Mouse (Mus musculus) hindbrain, postnatal 0 days (tissue): ENCODE data around the gene Mpg. TPM values are rescaled to one million over a fixed set of nuclear protein-coding genes. Genes with fewer than 3 reads are reported as not detected.

ENCODE experiments used
- ATAC-seq: fragments of 200-750 bp; cut with Nextera tagmentation; 2 replicates; pipeline ENCODE4 v1.8.0; 2017; ENCODE audit warnings: mild to moderate bottlenecking, moderate TSS enrichment, moderate library complexity
- DNase-seq: peaks from one replicate; pipeline ENCODE4 v3.0.0-alpha.2; 2015; ENCODE audit warnings: low spot score
- H3K27ac ChIP-seq: fragments of 300-500 bp; sonication (generic); 2 replicates; pipeline ENCODE4 v1.5.1; 2014; ENCODE audit warnings: mild to moderate bottlenecking
- H3K27me3 ChIP-seq: fragments of 300-500 bp; sonication (generic); 2 replicates; pipeline ENCODE4 v1.6.1; 2014; ENCODE audit warnings: low read length, mixed read lengths; ENCODE audit not compliant: insufficient read depth
- H3K36me3 ChIP-seq: fragments of 300-500 bp; sonication (generic); 2 replicates; pipeline ENCODE4 v1.6.1; 2014; ENCODE audit warnings: low read length, mixed read lengths; ENCODE audit not compliant: insufficient read depth
- H3K4me1 ChIP-seq: fragments of 300-500 bp; sonication (generic); 2 replicates; pipeline ENCODE4 v1.6.1; 2014; ENCODE audit warnings: antibody characterized with exemption, low read length, mixed read lengths; ENCODE audit not compliant: insufficient read depth
- H3K4me2 ChIP-seq: fragments of 300-500 bp; sonication (generic); 2 replicates; pipeline ENCODE4 v1.6.1; 2014; ENCODE audit warnings: low read depth, mild to moderate bottlenecking, low read length, moderate library complexity, mixed read lengths
- H3K4me3 ChIP-seq: fragments of 300-500 bp; sonication (generic); 2 replicates; pipeline ENCODE4 v1.5.1; 2014; ENCODE audit warnings: low read length
- H3K9ac ChIP-seq: fragments of 300-500 bp; sonication (generic); replicated peaks from 2 replicates; pipeline ENCODE4 v1.6.1; 2014; ENCODE audit warnings: mild to moderate bottlenecking, low read length, moderate library complexity, mixed read lengths
- H3K9me3 ChIP-seq: fragments of 300-500 bp; sonication (generic); 2 replicates; pipeline ENCODE4 v1.6.1; 2016; ENCODE audit warnings: low read length, mixed read lengths
- CTCF ChIP-seq: IDR thresholded peaks from 2 replicates; pipeline ENCODE4 v1.5.1; 2016; ENCODE audit warnings: antibody characterized with exemption, control low read depth, low read depth
- WGBS: fragments of 180-500 bp; shearing (Covaris S2); extraction: QIAGEN DNeasy Blood & Tissue Kit; methylation state at CpG from one replicate; pipeline ENCODE4 v1.1.7; 2014; 5-methylcytosine and 5-hydroxymethylcytosine counted together
- polyA plus RNA-seq: library from polyadenylated mRNA; unstranded; fragments of >200 nt; fragmentation: Nextera tagmentation; extraction: Ambion mirVana; gene quantifications from 2 replicates; pipeline ENCODE4 v1.2.1, GENCODE M21; 2015
- total RNA-seq: library from RNA; depleted of rRNA; stranded (reverse); fragments of >200 nt; gene quantifications from 2 replicates; pipeline ENCODE4 v1.2.3, GENCODE M21; 2014

The Mpg gene
- total and polyA plus RNA-seq, 2 experiments from 2014 or later, result 27.7 to 30.0 TPM

- no peak overlapping the region for H3K4me3 ChIP-seq
- no peaks in the 10 kb centered on the region for H3K4me1 ChIP-seq
- H3K4me2 ChIP-seq, result no peak overlapping the region
- H3K36me3 ChIP-seq, result peaks cover 33% of the 10 kb centered on the region
- no peak overlapping the region for H3K9ac ChIP-seq
- no peak for TF ChIP-seq CTCF
- H3K27me3 ChIP-seq, result no peaks in the 10 kb centered on the region
- ATAC-seq (no peak), DNase-seq (no peak)
- no peaks in the 10 kb centered on the region for H3K9me3 ChIP-seq
- H3K27ac ChIP-seq, result no peak overlapping the region
- 89% methylated on average over 1 of the region's 1 CpGs for WGBS
Observed at GRCm38 (mm10) chr11:32244617-32245016, 18.3 kb downstream of the Mpg start.

- peaks cover 35% of the 10 kb centered on the region for H3K36me3 ChIP-seq
- 91% methylated on average over 6 of the region's 6 CpGs for WGBS
- no peak for ATAC-seq
Observed at GRCm38 (mm10) chr11:32245614-32246013, 19.3 kb downstream of the Mpg start.

GRCm38 (mm10) chr11:32247068-32247467 lies 20.8 kb downstream of the Mpg start:
- no peak overlapping the region for H3K4me2 ChIP-seq
- ATAC-seq (no peak), DNase-seq (peak; percentile 28)
- TF ChIP-seq CTCF, result peak; percentile 55
- no peaks in the 10 kb centered on the region for H3K27me3 ChIP-seq
- H3K4me3 ChIP-seq, result no peak overlapping the region
- no peaks in the 10 kb centered on the region for H3K4me1 ChIP-seq
- H3K27ac ChIP-seq, result no peak overlapping the region
- no peak overlapping the region for H3K9ac ChIP-seq
- H3K9me3 ChIP-seq, result no peaks in the 10 kb centered on the region
- H3K36me3 ChIP-seq, result peaks cover 35% of the 10 kb centered on the region

More at GRCm38 (mm10) chr11:32245614-32246013, 19.3 kb downstream of the Mpg start:
- Histone ChIP-seq H3K4me1 (no peaks in the 10 kb centered on the region), H3K4me3 (no peak overlapping the region), H3K9me3 (no peaks in the 10 kb centered on the region), H3K27me3 (no peaks in the 10 kb centered on the region), H3K4me2 (no peak overlapping the region), H3K9ac (no peak overlapping the region), H3K27ac (no peak overlapping the region)
- DNase-seq, result no peak
- TF ChIP-seq CTCF, result no peak

- no peak for ATAC-seq
- 81% methylated on average over 3 of the region's 3 CpGs for WGBS
- Histone ChIP-seq H3K9ac (no peak overlapping the region), H3K4me3 (no peak overlapping the region), H3K4me1 (no peaks in the 10 kb centered on the region), H3K4me2 (no peak overlapping the region), H3K36me3 (peaks cover 42% of the 10 kb centered on the region), H3K27me3 (no peaks in the 10 kb centered on the region), H3K27ac (no peak overlapping the region), H3K9me3 (no peaks in the 10 kb centered on the region)
- DNase-seq, result no peak
- no peak for TF ChIP-seq CTCF
Observed at GRCm38 (mm10) chr11:32248350-32248749, 22.0 kb downstream of the Mpg start.

- no peak overlapping the region for H3K27ac ChIP-seq
- no peak for DNase-seq
- no peaks in the 10 kb centered on the region for H3K4me1 ChIP-seq
- no peaks in the 10 kb centered on the region for H3K27me3 ChIP-seq
- no peak overlapping the region for H3K4me3 ChIP-seq
- H3K36me3 ChIP-seq, result peaks cover 42% of the 10 kb centered on the region
- no peak overlapping the region for H3K9ac ChIP-seq
- no peak overlapping the region for H3K4me2 ChIP-seq
- ATAC-seq, result no peak
- no peak for TF ChIP-seq CTCF
- WGBS, result 90% methylated on average over 8 of the region's 8 CpGs
- no peaks in the 10 kb centered on the region for H3K9me3 ChIP-seq
Observed at GRCm38 (mm10) chr11:32250880-32251763, 24.8 kb downstream of the Mpg start.

- WGBS, result 90% methylated on average over 1 of the region's 1 CpGs
- H3K4me3 ChIP-seq, result no peak overlapping the region
- H3K9ac ChIP-seq, result no peak overlapping the region
- no peak overlapping the region for H3K4me2 ChIP-seq
- H3K4me1 ChIP-seq, result no peaks in the 10 kb centered on the region
- TF ChIP-seq CTCF, result no peak
- H3K9me3 ChIP-seq, result no peaks in the 10 kb centered on the region
- ATAC-seq (no peak), DNase-seq (no peak)
- no peaks in the 10 kb centered on the region for H3K27me3 ChIP-seq
- no peak overlapping the region for H3K27ac ChIP-seq
- peaks cover 25% of the 10 kb centered on the region for H3K36me3 ChIP-seq
Observed at GRCm38 (mm10) chr11:32253121-32253520, 26.8 kb downstream of the Mpg start.

GRCm38 (mm10) chr11:32256146-32256545 lies 29.8 kb downstream of the Mpg start:
- DNase-seq (no peak), ATAC-seq (no peak)
- WGBS, result 93% methylated on average over 1 of the region's 1 CpGs
- no peaks in the 10 kb centered on the region for H3K9me3 ChIP-seq
- no peaks in the 10 kb centered on the region for H3K4me1 ChIP-seq
- H3K4me2 ChIP-seq, result no peak overlapping the region
- no peaks in the 10 kb centered on the region for H3K27me3 ChIP-seq
- peaks cover 10% of the 10 kb centered on the region; the same call in 1 of the 2 replicates for H3K36me3 ChIP-seq
- H3K9ac ChIP-seq, result no peak overlapping the region
- H3K27ac ChIP-seq, result no peak overlapping the region
- no peak for TF ChIP-seq CTCF
- H3K4me3 ChIP-seq, result no peak overlapping the region
